Mouse (Mus musculus) forebrain, embryonic 15.5 days (tissue): ENCODE measurements around the gene Usp5. TPM values are rescaled to one million over a fixed set of nuclear protein-coding genes. Genes with fewer than 3 reads are reported as not detected.
"Not testable (repeated sequence)": the region's sequence is repeated elsewhere in the genome, so short reads cannot be mapped to it uniquely, and the experiment has no call there.

ENCODE experiments used
- ATAC-seq: fragments of 200-750 bp; cut with Nextera tagmentation; replicated peaks from 2 replicates; pipeline ENCODE4 v1.8.0; 2017; ENCODE audit warnings: mild to moderate bottlenecking, moderate TSS enrichment, moderate library complexity
- H3K27ac ChIP-seq: fragments of 300-500 bp; sonication (generic); replicated peaks from 2 replicates; pipeline ENCODE4 v1.5.1; 2015; ENCODE audit warnings: mild to moderate bottlenecking, inconsistent platforms
- H3K27me3 ChIP-seq: fragments of 300-500 bp; sonication (generic); 2 replicates; pipeline ENCODE4 v1.6.1; 2015; ENCODE audit warnings: inconsistent platforms
- H3K36me3 ChIP-seq: fragments of 300-500 bp; sonication (generic); 2 replicates; pipeline ENCODE4 v1.6.1; 2015; ENCODE audit warnings: mild to moderate bottlenecking, inconsistent platforms
- H3K4me1 ChIP-seq: fragments of 300-500 bp; sonication (generic); 2 replicates; pipeline ENCODE4 v1.6.1; 2015; ENCODE audit warnings: inconsistent platforms
- H3K4me2 ChIP-seq: fragments of 300-500 bp; sonication (generic); replicated peaks from 2 replicates; pipeline ENCODE4 v1.6.1; 2015; ENCODE audit warnings: mild to moderate bottlenecking, inconsistent platforms
- H3K4me3 ChIP-seq: fragments of 300-500 bp; sonication (generic); 2 replicates; pipeline ENCODE4 v1.5.1; 2015; ENCODE audit warnings: mild to moderate bottlenecking, inconsistent platforms
- H3K9ac ChIP-seq: fragments of 300-500 bp; sonication (generic); replicated peaks from 2 replicates; pipeline ENCODE4 v1.6.1; 2015; ENCODE audit warnings: mild to moderate bottlenecking, inconsistent platforms
- H3K9me3 ChIP-seq: fragments of 300-500 bp; sonication (generic); 2 replicates; pipeline ENCODE4 v1.6.1; 2016; ENCODE audit warnings: inconsistent platforms
- WGBS: fragments of 180-500 bp; shearing (Covaris S2); methylation state at CpG from one replicate; pipeline ENCODE4 v1.1.7; 2015; ENCODE audit warnings: mixed read lengths; 5-methylcytosine and 5-hydroxymethylcytosine counted together
- polyA plus RNA-seq: library from polyadenylated mRNA; unstranded; fragments of >200 nt; fragmentation: Nextera tagmentation; extraction: Ambion mirVana; gene quantifications from 2 replicates; pipeline ENCODE4 v1.2.1, GENCODE M21; 2015

The Usp5 gene
- polyA plus RNA-seq, 1 experiment from 2014 or later, result 200 TPM

DNA sequence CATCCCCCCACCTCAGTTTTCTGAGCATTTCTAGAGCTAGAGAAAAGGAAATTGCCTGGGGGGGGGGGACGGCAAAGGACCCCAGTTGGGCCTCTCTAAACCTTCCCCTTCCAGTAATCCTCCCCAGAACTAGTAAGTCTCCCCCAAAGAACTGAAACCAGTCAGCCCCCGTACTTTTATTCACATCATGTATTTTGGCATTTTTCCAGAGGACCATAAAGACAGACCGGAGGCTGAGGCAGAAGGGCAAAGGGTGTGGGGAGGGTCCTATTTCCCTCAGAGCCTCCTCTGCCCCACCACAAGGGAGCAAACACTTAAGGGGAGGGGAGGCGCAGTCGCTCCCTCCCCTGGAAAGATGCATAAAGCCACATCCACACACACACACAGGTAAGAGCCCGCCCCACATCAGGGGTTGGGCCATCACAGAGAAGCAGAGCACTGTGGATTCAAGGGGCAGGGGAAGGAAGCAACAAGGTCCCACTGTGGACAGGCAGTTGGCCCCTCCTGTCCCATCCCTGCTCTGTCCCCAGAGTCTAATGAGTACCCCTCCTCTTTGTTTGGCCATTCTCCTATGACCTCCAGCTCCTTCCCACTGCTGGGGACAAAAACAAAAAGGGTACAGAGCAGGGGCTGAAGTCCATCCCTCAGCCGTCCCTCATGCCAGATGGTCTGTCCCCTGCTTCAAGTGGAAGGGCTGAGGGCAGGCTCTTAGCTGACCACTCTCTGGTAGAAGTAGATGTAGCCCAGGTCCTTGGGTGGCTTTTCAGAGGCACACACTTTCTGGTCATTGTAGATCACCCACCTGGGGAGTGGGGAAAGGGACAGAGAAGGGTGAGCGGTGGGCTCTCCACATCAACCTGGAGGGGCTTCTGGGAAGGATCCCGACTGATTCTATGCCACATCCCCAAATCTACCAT lies 14.2 kb downstream of the Usp5 start:
- Histone ChIP-seq H3K36me3 (peaks cover 39% of the 10 kb centered on the region), H3K9ac (no peak overlapping the region), H3K4me2 (no peak overlapping the region), H3K4me3 (no peak overlapping the region), H3K4me1 (peaks cover 32% of the 10 kb centered on the region), H3K27ac (no peak overlapping the region), H3K27me3 (no peaks in the 10 kb centered on the region), H3K9me3 (no peaks in the 10 kb centered on the region)
- no peak for ATAC-seq
- WGBS, result 66% methylated on average over 9 of the region's 9 CpGs

DNA sequence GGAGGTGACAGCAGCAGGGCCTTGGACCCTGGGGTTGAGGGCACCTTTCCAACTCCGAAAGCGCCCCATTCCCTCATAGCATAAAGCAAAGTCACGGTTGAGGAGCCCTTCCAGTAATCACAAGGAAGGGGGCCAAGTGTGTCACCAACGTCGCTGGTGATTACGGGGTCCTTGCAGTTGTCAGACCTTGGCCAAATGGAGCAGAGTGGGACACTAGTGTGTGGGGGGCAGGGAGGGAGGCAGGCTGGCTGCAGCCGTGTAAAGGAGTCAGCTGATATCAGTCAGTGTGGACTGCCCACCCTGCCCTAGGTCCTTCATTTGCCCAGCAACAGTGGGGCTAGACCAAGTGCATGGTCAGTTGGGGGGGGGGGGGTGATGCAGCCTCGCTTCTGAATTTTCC lies 14.8 kb downstream of the Usp5 start:
- H3K9ac ChIP-seq, result no peak overlapping the region
- WGBS, result 39% methylated on average over 8 of the region's 8 CpGs
- no peaks in the 10 kb centered on the region for H3K27me3 ChIP-seq
- H3K4me2 ChIP-seq, result peak overlapping the region; percentile 67
- no peaks in the 10 kb centered on the region for H3K9me3 ChIP-seq
- H3K4me3 ChIP-seq, result peak overlapping the region; percentile 52
- peak overlapping the region; percentile 70 for H3K27ac ChIP-seq
- peak; percentile 18 for ATAC-seq
- peaks cover 32% of the 10 kb centered on the region for H3K36me3 ChIP-seq
- peaks cover 38% of the 10 kb centered on the region for H3K4me1 ChIP-seq

- Histone ChIP-seq H3K36me3 (peaks cover 27% of the 10 kb centered on the region), H3K4me2 (peak within 1 kb of the TSS; percentile 67), H3K4me1 (peaks cover 43% of the 10 kb centered on the region), H3K4me3 (peak within 1 kb of the TSS; percentile 52), H3K27me3 (no peaks in the 10 kb centered on the region), H3K9ac (peak within 1 kb of the TSS; percentile 58), H3K9me3 (no peaks in the 10 kb centered on the region), H3K27ac (peak within 1 kb of the TSS; percentile 70)
- WGBS, result 0% methylated on average over 22 of the region's 22 CpGs
- peak; percentile 86 for ATAC-seq
Observed at GRCm38 (mm10) chr6:124813933-124814332, 15.4 kb downstream of the Usp5 start, which contains the start of gene Tpi1. TSS of gene Tpi1 (minus strand) at chr6:124814296.

DNA sequence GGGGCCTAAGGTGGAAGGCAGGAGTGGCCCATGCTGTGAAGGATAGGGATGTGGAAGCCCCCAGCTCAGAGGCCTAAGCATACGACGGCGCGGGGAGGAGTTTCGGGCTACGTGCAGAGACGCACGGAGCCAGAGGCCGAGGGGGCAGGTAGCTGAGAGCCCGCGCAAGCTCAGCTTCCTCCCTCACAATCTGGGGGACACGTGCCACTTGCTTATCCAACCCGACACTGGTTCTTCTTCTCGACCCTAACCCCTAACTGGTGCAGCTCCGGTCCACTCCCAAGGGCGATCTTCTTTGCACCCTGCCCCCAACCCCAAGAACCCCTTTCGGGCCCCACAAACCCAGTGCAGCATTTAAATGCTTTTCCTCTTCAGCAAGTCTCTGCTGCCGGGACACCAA lies 15.8 kb downstream of the Usp5 start:
- peak overlapping the region; percentile 58 for H3K9ac ChIP-seq
- ATAC-seq, result peak; percentile 75
- H3K27ac ChIP-seq, result peak overlapping the region; percentile 70
- H3K4me1 ChIP-seq, result peaks cover 46% of the 10 kb centered on the region
- under 1% methylated on average over 18 of the region's 18 CpGs for WGBS
- H3K4me2 ChIP-seq, result peak overlapping the region; percentile 67
- H3K9me3 ChIP-seq, result no peaks in the 10 kb centered on the region
- peaks cover 23% of the 10 kb centered on the region for H3K36me3 ChIP-seq
- H3K4me3 ChIP-seq, result peak overlapping the region; percentile 52
- H3K27me3 ChIP-seq, result no peaks in the 10 kb centered on the region

GRCm38 (mm10) chr6:124812848-124813247 lies 16.4 kb downstream of the Usp5 start:
- H3K4me3 ChIP-seq, result peak overlapping the region; percentile 52
- no peaks in the 10 kb centered on the region for H3K9me3 ChIP-seq
- peak overlapping the region; percentile 67 for H3K4me2 ChIP-seq
- peak overlapping the region; percentile 70 for H3K27ac ChIP-seq
- peak overlapping the region; percentile 58 for H3K9ac ChIP-seq
- 13% methylated on average over 9 of the region's 9 CpGs for WGBS
- no peak for ATAC-seq
- peaks cover 53% of the 10 kb centered on the region for H3K4me1 ChIP-seq
- H3K27me3 ChIP-seq, result no peaks in the 10 kb centered on the region
- peaks cover 16% of the 10 kb centered on the region for H3K36me3 ChIP-seq

DNA sequence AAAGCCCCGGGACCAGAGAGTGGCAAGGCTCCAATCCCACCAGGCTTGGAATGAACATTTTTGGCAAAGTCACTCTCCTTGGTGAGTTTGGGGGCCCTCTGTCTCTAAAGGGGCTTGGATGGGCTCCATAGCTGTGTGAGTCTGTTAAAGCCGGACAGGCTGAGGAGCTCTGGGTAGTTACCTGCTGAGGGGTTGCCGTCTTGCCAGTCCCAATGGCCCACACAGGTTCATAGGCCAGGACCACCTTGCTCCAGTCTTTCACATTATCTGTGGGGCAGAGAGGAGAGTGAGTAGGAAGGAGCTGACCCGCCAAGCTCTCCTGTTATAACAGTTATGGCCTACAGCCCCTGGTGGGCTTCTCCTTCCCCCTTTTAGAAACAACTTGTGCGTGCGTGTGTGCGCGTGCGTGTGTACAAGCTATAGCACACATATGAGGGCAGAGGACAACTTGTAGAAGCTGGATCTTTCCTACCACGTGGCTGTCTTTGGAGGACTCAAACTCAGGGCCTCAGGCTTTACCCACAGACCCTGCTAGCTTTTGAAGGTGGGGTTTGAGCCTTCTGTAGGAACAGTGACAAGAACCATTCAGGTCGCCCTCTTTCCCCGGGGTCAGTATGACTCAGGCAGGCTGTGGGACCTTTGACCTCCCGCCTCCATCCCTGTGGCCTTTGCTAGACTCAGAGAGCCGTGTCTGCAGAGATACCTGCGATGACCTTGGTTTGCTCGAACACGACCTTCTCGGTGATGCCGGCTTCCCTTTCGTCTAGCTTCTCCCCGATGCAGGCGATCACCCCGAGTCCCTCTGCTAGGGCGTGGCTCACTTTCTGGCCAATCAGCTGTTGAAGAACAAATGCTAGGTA lies 17.4 kb downstream of the Usp5 start:
- peak overlapping the region; percentile 67 for H3K4me2 ChIP-seq
- no peaks in the 10 kb centered on the region for H3K27me3 ChIP-seq
- peak overlapping the region; percentile 52 for H3K4me3 ChIP-seq
- no peak overlapping the region for H3K9ac ChIP-seq
- H3K4me1 ChIP-seq, result peaks cover 53% of the 10 kb centered on the region
- no peak for ATAC-seq
- H3K9me3 ChIP-seq, result no peaks in the 10 kb centered on the region
- H3K36me3 ChIP-seq, result peaks cover 7% of the 10 kb centered on the region; the same call in 1 of the 2 replicates
- 84% methylated on average over 24 of the region's 24 CpGs for WGBS
- H3K27ac ChIP-seq, result no peak overlapping the region

- ATAC-seq, result no peak
- Histone ChIP-seq H3K4me3 (no peak overlapping the region), H3K4me1 (peaks cover 56% of the 10 kb centered on the region), H3K4me2 (no peak overlapping the region), H3K9ac (no peak overlapping the region), H3K27ac (no peak overlapping the region), H3K36me3 (0 out of 2 replicates have a peak, but pooled peaks cover 1% of the 10 kb centered on the region), H3K9me3 (no peaks in the 10 kb centered on the region), H3K27me3 (no peaks in the 10 kb centered on the region)
- 90% methylated on average over 4 of the region's 4 CpGs for WGBS
Observed at GRCm38 (mm10) chr6:124811403-124811665, 17.9 kb downstream of the Usp5 start.

DNA sequence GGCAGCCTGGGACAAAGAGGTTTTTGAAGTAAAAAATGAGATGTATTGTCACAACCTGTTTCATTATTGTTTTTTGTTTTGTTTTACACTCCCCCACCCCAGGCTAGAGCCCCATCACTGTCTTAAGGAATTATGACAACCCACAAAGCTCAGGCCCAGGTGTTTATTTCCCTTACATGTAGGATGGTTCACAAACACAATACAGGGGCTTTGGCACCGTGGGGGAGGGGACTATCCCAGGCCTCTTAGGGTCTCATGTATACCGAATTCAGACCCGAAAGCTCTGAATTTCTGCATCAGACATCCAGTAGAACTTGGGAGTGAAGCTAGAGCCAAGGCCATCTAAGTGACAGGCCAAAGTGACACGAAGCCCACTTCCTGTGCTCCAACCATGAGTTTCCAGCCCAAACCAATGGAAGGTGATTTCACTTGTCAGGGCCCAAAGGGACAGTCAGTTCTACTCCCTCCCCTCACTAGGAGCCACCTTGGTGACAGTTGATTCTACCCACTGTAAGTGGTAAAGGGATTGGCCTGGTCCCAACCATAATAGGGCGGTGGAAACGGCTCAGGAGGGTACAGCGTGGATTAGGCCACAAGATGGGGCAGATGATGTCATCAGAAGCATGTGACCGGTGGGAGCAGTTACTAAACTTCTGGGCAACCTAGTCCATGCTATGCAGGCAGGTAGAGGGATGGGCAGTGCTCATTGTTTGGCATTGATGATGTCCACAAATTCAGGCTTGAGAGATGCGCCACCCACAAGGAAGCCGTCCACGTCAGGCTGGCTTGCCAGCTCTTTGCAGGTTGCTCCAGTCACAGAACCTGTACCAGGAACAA lies 18.5 kb downstream of the Usp5 start:
- not testable (repeated sequence) for ATAC-seq, H3K9me3 ChIP-seq, H3K36me3 ChIP-seq, H3K9ac ChIP-seq, H3K27me3 ChIP-seq, H3K4me3 ChIP-seq, H3K4me2 ChIP-seq, H3K27ac ChIP-seq
- H3K4me1 ChIP-seq, result peaks cover 62% of the 10 kb centered on the region
- 82% methylated on average over 11 of the region's 11 CpGs for WGBS

GRCm38 (mm10) chr6:124809775-124810538 lies 19.3 kb downstream of the Usp5 start:
- H3K36me3 ChIP-seq, result no peaks in the 10 kb centered on the region
- peak overlapping the region; percentile 49 for H3K4me3 ChIP-seq
- ATAC-seq, result no peak
- 42% methylated on average over 14 of the region's 14 CpGs for WGBS
- peak overlapping the region; percentile 49 for H3K9ac ChIP-seq
- no peaks in the 10 kb centered on the region for H3K27me3 ChIP-seq
- H3K4me1 ChIP-seq, result peaks cover 66% of the 10 kb centered on the region
- H3K27ac ChIP-seq, result peak overlapping the region; percentile 71
- no peaks in the 10 kb centered on the region for H3K9me3 ChIP-seq
- H3K4me2 ChIP-seq, result peak overlapping the region; percentile 95

- no peaks in the 10 kb centered on the region for H3K9me3 ChIP-seq
- H3K36me3 ChIP-seq, result no peaks in the 10 kb centered on the region
- H3K27ac ChIP-seq, result peak overlapping the region; percentile 71
- no peaks in the 10 kb centered on the region for H3K27me3 ChIP-seq
- peaks cover 58% of the 10 kb centered on the region for H3K4me1 ChIP-seq
- under 1% methylated on average over 35 of the region's 35 CpGs for WGBS
- peak overlapping the region; percentile 49 for H3K4me3 ChIP-seq
- peak overlapping the region; percentile 49 for H3K9ac ChIP-seq
- H3K4me2 ChIP-seq, result peak overlapping the region; percentile 95
- ATAC-seq, result 0 out of 2 replicates have a peak, but pooled peaks have one; percentile 0
Observed at GRCm38 (mm10) chr6:124809052-124809774, 20.1 kb downstream of the Usp5 start.
